Mouse (Mus musculus) spleen, embryonic (tissue): ENCODE data around the gene Fez2.

Source experiments
- CTCF ChIA-PET: fragments of 350-600 bp; sonication (Branson Sonifier 250); formaldehyde crosslinking; loops from one replicate; lab custom pipeline; 2022; lab: Charles Lee

Gene Fez2

GRCm38 (mm10) chr17:78368481-78368880 lies 49.5 kb downstream of the Fez2 start:
- CTCF ChIA-PET = interaction anchor here (0.9 kb wide), 1 partner anchor 28 kb away, joined by 3 read pairs; no protein-coding TSS in a partner anchor

GRCm38 (mm10) chr17:78366070-78366469 lies 51.9 kb downstream of the Fez2 start:
- CTCF ChIA-PET = no interaction called here

GRCm38 (mm10) chr17:78364555-78365302 lies 53.2 kb downstream of the Fez2 start:
- CTCF ChIA-PET = no interaction called here

GRCm38 (mm10) chr17:78361939-78362728 lies 55.8 kb downstream of the Fez2 start:
- CTCF ChIA-PET = no interaction called here

GRCm38 (mm10) chr17:78358251-78358726 lies 59.7 kb downstream of the Fez2 start:
- CTCF ChIA-PET = no interaction called here

- CTCF ChIA-PET = no interaction called here
Observed at GRCm38 (mm10) chr17:78357753-78358152, 60.2 kb downstream of the Fez2 start.

GRCm38 (mm10) chr17:78355611-78356010 lies 62.3 kb downstream of the Fez2 start:
- CTCF ChIA-PET = no interaction called here

- CTCF ChIA-PET = no interaction called here
Observed at GRCm38 (mm10) chr17:78354871-78355270, 63.1 kb downstream of the Fez2 start.

- CTCF ChIA-PET = no interaction called here
Observed at GRCm38 (mm10) chr17:78354411-78354810, 63.5 kb downstream of the Fez2 start.

- CTCF ChIA-PET = no interaction called here
Observed at GRCm38 (mm10) chr17:78352500-78352855, 65.5 kb downstream of the Fez2 start.

GRCm38 (mm10) chr17:78351676-78352499 lies 66.1 kb downstream of the Fez2 start:
- CTCF ChIA-PET = no interaction called here

- CTCF ChIA-PET = no interaction called here
Observed at GRCm38 (mm10) chr17:78347111-78347801, 70.7 kb downstream of the Fez2 start.

GRCm38 (mm10) chr17:78343688-78344087 lies 74.3 kb downstream of the Fez2 start:
- CTCF ChIA-PET = no interaction called here

GRCm38 (mm10) chr17:78335250-78335649 lies 82.7 kb downstream of the Fez2 start:
- CTCF ChIA-PET = interaction anchor here (0.7 kb wide), 1 partner anchor 49 kb away, joined by 3 read pairs; no protein-coding TSS in a partner anchor

- CTCF ChIA-PET = no interaction called here
Observed at GRCm38 (mm10) chr17:78333275-78333674, 84.7 kb downstream of the Fez2 start.

GRCm38 (mm10) chr17:78331438-78331837 lies 86.5 kb downstream of the Fez2 start:
- CTCF ChIA-PET = interaction anchor here (0.6 kb wide), 1 partner anchor 67 kb away, joined by 7 read pairs; no protein-coding TSS in a partner anchor

- CTCF ChIA-PET = interaction anchor here (0.5 to 0.7 kb wide), 2 partner anchors 1755 to 1851 kb away, joined by 4 to 6 read pairs; no protein-coding TSS in a partner anchor
Observed at GRCm38 (mm10) chr17:78328287-78328686, 89.7 kb downstream of the Fez2 start.

- CTCF ChIA-PET = no interaction called here
Observed at GRCm38 (mm10) chr17:78327187-78327586, 90.8 kb downstream of the Fez2 start.

GRCm38 (mm10) chr17:78326381-78326780 lies 91.6 kb downstream of the Fez2 start:
- CTCF ChIA-PET = no interaction called here

- CTCF ChIA-PET = no interaction called here
Observed at GRCm38 (mm10) chr17:78325761-78326332, 92.1 kb downstream of the Fez2 start.
